Mouse (Mus musculus): ENCODE results near the gene Polr1c.
A peak's percentile ranks its signal among the peaks of the same experiment; 100 is the strongest.

Gene Polr1c

DNA sequence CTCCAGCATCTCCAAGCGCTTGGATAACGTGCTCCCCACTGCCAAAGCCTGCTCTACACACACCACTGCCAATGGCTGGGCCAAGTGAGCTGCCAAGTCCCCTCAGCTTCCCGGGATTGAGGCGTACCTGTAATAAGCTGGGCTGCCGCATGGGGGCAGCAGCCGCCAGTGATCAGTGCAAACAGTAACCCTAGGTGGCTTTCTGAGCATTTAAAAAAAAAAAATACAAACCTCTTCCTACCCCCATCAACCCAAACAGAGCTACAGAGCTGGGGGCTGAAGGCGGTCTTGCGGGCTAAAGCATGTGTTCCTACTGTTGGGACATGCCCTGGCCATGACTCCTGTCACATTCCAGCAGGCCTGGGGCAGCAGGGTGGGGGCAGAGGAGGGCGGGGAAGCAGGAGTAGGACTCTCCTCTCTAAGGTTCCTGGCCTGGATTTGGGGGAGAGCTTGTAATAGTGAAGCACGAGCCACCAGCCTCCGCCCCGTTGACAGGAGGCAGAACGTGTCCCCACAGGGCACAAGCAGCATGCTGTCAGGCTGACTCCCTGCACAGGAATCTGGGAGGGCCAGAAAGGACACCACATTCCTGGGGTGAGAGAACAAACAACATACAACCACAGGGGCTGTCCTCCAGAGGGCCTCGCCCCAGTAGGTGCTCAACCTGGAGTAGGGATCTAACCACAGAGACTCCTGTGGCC lies 18.2 kb upstream of the Polr1c start:
- DNase-seq (ENCODE audit: low spot score): peak; percentile 75

- no peak for DNase-seq (ENCODE audit: low spot score)
Measured at GRCm38 (mm10) chr17:46265502-46265901, 17.6 kb upstream of the Polr1c start.

GRCm38 (mm10) chr17:46262201-46262694 lies 14.4 kb upstream of the Polr1c start:
- no peak for DNase-seq (ENCODE audit: low spot score)

DNA sequence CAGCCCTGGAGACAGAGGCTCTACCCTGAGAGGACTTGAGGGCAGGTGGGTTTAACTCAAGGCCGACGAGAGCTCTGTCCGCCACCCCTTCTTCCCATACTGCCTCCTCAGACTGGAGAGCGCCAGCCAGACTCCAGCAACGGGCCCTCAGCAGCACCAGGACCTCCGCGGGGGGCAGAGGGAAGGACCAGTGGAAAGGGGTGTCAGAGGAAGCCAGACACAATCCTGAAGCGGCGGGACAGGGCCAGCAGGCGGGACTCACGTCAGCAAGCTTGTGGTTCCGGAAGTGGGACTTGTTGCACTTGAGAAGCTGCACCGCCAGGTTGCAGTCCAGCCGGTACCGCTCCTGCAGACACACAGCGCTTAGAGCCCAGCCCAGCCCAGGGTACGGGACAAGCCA lies 11.8 kb upstream of the Polr1c start:
- no peak for DNase-seq (ENCODE audit: low spot score)

DNA sequence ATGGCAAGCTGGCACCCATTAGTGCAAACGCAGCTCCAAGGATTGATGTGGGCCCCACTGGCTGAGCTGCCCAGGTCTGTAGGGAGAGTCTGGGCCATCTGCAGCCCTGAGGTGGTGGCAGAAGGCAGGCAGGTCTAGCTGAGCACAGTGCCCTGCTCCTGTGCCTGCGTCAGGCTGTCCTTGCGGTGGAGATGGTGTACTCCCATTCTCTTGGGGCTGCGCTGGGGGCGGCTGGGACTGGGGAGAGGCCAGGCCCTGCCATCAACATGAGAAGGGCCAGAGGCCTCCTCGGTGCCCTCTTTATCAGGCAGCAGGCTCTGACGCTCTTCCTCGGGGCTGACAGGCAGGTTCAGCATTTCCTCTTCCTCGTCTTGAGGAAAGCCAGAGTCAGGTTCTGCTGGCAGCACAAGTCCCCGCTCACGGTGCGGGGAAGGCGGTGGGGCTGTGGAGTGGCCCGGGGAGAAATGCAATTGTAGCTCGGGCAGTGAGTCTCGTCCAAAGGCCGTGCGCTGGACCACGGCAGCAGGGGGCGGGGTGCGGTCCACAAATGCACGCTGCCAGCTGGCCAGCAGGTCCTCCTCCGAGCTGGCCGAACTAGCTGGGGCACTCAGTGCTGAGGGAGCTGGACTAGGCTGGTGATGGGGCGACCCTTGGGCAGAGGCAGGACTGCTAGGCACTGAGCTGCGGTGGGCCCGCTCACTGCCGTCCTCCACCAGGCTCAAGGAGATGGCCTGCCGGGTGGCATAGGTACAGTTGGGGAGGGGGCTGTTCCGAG lies 10.6 kb upstream of the Polr1c start:
- DNase-seq (ENCODE audit: low spot score): no peak

- no peak for DNase-seq (ENCODE audit: low spot score)
Measured at GRCm38 (mm10) chr17:46255147-46255546, 7.3 kb upstream of the Polr1c start.

- DNase-seq (ENCODE audit: low spot score): no peak
Measured at GRCm38 (mm10) chr17:46254106-46254505, 6.3 kb upstream of the Polr1c start.

GRCm38 (mm10) chr17:46253452-46254084 lies 5.7 kb upstream of the Polr1c start, which contains the start of gene Lrrc73:
Gene Lrrc73, plus strand, starts transcription at chr17:46253531.
- DNase-seq (ENCODE audit: low spot score): peak; percentile 89

DNA sequence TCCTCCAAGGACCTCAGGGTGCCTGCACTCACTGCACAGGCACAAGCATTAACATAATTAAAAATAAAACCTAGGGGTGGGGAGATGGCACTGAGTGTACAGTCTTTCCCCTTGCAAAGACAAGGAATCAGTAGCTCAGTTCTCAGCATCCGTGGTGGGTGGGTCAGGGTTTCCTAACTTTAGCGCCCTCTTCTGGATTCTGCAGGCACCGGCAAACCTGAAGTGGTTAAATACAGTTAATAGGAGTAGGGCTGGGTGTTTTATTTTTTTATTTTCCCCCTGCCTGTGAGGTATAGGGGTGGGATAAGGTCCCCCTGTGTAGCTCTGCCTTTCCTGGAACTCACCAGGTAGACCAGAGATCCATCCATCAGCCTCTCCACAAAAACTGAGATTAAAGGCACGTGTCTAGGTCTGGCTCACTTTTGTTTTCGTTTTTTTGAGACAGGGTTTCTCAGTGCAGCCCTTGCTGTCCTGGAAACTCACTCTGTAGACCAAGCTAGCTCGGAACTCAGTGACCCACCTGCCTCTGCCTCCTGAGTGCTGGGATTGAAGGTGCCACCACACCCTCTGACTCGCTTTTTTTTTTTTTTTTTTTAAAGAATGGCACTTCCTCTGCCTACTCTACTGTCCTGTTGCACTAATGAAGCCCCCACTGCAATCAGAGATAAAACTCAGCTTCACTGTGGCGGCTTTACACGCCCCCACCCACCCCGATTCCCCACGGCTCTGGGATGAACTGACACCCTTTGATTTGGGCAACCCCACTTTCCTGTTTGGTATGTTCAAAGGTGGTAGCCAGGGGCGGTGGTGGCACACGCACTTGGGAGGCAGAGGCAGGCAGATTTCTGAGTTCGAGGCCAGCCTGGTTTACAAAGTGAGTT lies 5.0 kb upstream of the Polr1c start:
- no peak for DNase-seq (ENCODE audit: low spot score)

- DNase-seq (ENCODE audit: low spot score): no peak
Measured at GRCm38 (mm10) chr17:46251174-46251573, 3.3 kb upstream of the Polr1c start.

DNA sequence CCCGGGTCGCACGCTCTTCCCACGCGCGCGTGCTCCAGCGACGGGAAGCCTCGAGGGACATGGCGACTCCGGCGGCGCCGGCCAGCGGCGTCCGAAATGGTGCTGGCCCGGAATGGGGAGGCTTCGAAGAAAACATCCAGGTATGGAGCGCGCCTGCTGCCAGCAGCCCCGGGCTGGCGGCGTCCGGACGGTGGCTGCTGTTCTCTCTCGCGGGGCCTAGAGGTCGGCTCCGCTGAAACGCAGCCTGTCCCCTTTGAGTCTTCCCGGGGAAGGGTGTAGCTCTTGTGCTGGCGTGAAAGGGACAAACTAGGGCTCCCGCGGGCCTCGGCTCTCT lies 302 bp upstream of the Polr1c start:
- DNase-seq (ENCODE audit: low spot score): no peak

GRCm38 (mm10) chr17:46244579-46244978 lies 3.3 kb downstream of the Polr1c start:
- DNase-seq (ENCODE audit: low spot score): no peak

GRCm38 (mm10) chr17:46243624-46244023 lies 4.2 kb downstream of the Polr1c start:
- no peak for DNase-seq (ENCODE audit: low spot score)

- no peak for DNase-seq (ENCODE audit: low spot score)
Measured at GRCm38 (mm10) chr17:46242993-46243392, 4.9 kb downstream of the Polr1c start.

DNA sequence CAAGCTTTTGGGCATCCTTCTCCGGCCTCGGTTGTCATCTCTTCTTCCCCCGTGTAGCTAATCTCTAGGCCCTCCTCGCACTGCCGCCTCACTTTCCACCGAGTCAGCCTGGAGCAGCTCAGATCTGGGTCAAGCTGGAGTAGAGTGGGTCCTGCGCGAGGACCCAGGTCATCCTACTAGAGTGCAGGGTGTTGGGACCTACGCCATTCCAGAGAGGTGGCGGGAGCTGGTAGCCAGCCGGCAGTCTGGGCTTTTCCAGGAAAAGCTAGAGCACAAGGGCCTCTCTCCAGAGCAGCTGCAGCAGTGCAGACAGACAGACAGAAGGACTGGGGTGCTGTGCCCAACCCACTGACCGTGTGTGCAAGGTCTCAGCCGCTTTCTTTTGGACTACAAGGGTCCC lies 5.6 kb downstream of the Polr1c start:
- DNase-seq (ENCODE audit: low spot score): no peak

- no peak for DNase-seq (ENCODE audit: low spot score)
Measured at GRCm38 (mm10) chr17:46241471-46241870, 6.4 kb downstream of the Polr1c start.

- no peak for DNase-seq (ENCODE audit: low spot score)
Measured at GRCm38 (mm10) chr17:46239516-46240114, 8.2 kb downstream of the Polr1c start.

DNA sequence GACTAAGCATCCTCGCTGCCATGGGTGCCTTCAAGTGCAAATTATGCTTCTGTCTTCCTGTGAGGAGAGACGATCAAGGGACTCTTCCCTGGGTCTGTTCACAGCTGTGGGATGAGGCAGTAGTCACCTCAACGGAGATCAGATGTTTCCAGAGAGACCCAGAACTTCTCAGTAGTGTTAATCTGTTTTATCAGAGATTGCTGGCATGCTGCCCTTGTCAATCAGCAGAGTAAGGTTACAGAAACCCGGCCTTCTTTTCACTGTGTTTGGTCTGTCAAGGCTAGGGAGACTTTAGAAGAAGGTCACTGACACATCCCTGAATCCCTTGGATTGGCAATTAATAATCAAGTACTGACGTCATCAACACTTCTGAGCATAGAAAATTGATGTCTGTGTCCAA lies 10.4 kb downstream of the Polr1c start:
- DNase-seq (ENCODE audit: low spot score): no peak

DNA sequence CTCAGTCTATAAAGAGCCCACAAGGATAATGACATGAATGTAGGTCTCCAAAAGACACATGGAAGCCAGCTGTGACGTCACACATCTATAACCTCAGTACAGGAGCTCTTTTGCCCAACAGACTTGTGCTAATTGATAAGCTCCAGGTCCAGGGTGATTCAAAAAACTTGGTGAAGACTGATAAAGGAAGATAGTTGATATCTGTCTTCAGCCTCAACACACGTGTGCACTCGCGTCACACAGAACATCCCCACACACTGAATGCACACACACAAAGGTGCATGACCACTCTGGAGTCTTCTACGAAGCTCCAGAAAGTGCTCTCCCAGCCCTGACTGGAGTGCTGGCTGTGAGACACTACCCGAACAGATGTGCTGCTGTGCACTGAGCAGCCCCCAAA lies 10.8 kb downstream of the Polr1c start:
- no peak for DNase-seq (ENCODE audit: low spot score)

- DNase-seq (ENCODE audit: low spot score): no peak
Measured at GRCm38 (mm10) chr17:46236067-46236466, 11.8 kb downstream of the Polr1c start.

- DNase-seq (ENCODE audit: low spot score): no peak
Measured at GRCm38 (mm10) chr17:46227576-46227975, 20.3 kb downstream of the Polr1c start.

- no peak for DNase-seq (ENCODE audit: low spot score)
Measured at GRCm38 (mm10) chr17:46221601-46222000, 26.3 kb downstream of the Polr1c start.
